Mouse (Mus musculus) heart, embryonic 14.5 days (tissue): ENCODE results near the gene Stkld1. TPM values are rescaled to one million over a fixed set of nuclear protein-coding genes. Genes with fewer than 3 reads are reported as not detected.
A peak's percentile ranks its signal among the peaks of the same experiment; 100 is the strongest.
"Not testable (repeated sequence)": the region's sequence is repeated elsewhere in the genome, so short reads cannot be mapped to it uniquely, and the experiment has no call there.

Experiments
- ATAC-seq: fragments of 200-750 bp; cut with Nextera tagmentation; 2 replicates; pipeline ENCODE4 v1.8.0; 2017; ENCODE audit warnings: low read depth, moderate TSS enrichment; ENCODE audit not compliant: insufficient number of reproducible peaks, insufficient read depth, low FRiP score
- H3K27ac ChIP-seq, 2 experiments: fragments of 200-500 bp in 1 of 2; fragments of 300-500 bp in 1 of 2; sonication (generic) in 1 of 2; replicated peaks in 1 of 2; 2 replicates each; pipeline ENCODE4 v1.5.1; 2012 to 2014; ENCODE audit warnings: low read depth in 2 of 2, low read length in 2 of 2, control low read depth in 1 of 2, mild to moderate bottlenecking in 1 of 2, mixed read lengths in 1 of 2; ENCODE audit not compliant: control insufficient read depth in 1 of 2, insufficient read depth in 1 of 2
- H3K27me3 ChIP-seq: fragments of 300-500 bp; sonication (generic); 2 replicates; pipeline ENCODE4 v1.6.1; 2014; ENCODE audit warnings: mild to moderate bottlenecking, low read length, control low read depth; ENCODE audit not compliant: control insufficient read depth, insufficient read depth
- H3K36me3 ChIP-seq: fragments of 300-500 bp; sonication (generic); 2 replicates; pipeline ENCODE4 v1.6.1; 2014; ENCODE audit warnings: mild to moderate bottlenecking, control low read depth, low read length, mixed read lengths; ENCODE audit not compliant: control insufficient read depth, insufficient read depth
- H3K4me1 ChIP-seq, 2 experiments: fragments of 200-500 bp in 1 of 2; fragments of 300-500 bp in 1 of 2; sonication (generic) in 1 of 2; 2 replicates each; pipeline ENCODE4 v1.6.1; 2012 to 2014; ENCODE audit warnings: low read length in 2 of 2, control low read depth in 1 of 2, mixed read lengths in 1 of 2; ENCODE audit not compliant: control insufficient read depth in 2 of 2, insufficient read depth in 2 of 2
- H3K4me2 ChIP-seq: fragments of 300-500 bp; sonication (generic); 2 replicates; pipeline ENCODE4 v1.6.1; 2014; ENCODE audit warnings: mild to moderate bottlenecking, low read length
- H3K4me3 ChIP-seq, 2 experiments: fragments of 200-500 bp in 1 of 2; fragments of 300-500 bp in 1 of 2; sonication (generic) in 1 of 2; 2 replicates each; pipeline ENCODE4 v1.5.1; 2012 to 2014; ENCODE audit warnings: low read length in 2 of 2, mild to moderate bottlenecking in 2 of 2, control low read depth in 1 of 2, low read depth in 1 of 2, moderate library complexity in 1 of 2; ENCODE audit not compliant: control insufficient read depth in 1 of 2, insufficient read depth in 1 of 2
- H3K9ac ChIP-seq: fragments of 300-500 bp; sonication (generic); 2 replicates; pipeline ENCODE4 v1.6.1; 2014; ENCODE audit warnings: mild to moderate bottlenecking, low read length
- H3K9me3 ChIP-seq: fragments of 300-500 bp; sonication (generic); 2 replicates; pipeline ENCODE4 v1.6.1; 2016; ENCODE audit warnings: low read length, control low read depth; ENCODE audit not compliant: control insufficient read depth
- WGBS: fragments of 180-500 bp; shearing (Covaris S2); extraction: QIAGEN DNeasy Blood & Tissue Kit; methylation state at CpG from one replicate; pipeline ENCODE4 v1.1.7; 2014; 5-methylcytosine and 5-hydroxymethylcytosine counted together
- polyA plus RNA-seq: library from polyadenylated mRNA; unstranded; fragments of >200 nt; fragmentation: Nextera tagmentation; extraction: Ambion mirVana; gene quantifications from 2 replicates; pipeline ENCODE4 v1.2.1, GENCODE M21; 2014

The Stkld1 gene
- polyA plus RNA-seq: not detected in 2 replicates

DNA sequence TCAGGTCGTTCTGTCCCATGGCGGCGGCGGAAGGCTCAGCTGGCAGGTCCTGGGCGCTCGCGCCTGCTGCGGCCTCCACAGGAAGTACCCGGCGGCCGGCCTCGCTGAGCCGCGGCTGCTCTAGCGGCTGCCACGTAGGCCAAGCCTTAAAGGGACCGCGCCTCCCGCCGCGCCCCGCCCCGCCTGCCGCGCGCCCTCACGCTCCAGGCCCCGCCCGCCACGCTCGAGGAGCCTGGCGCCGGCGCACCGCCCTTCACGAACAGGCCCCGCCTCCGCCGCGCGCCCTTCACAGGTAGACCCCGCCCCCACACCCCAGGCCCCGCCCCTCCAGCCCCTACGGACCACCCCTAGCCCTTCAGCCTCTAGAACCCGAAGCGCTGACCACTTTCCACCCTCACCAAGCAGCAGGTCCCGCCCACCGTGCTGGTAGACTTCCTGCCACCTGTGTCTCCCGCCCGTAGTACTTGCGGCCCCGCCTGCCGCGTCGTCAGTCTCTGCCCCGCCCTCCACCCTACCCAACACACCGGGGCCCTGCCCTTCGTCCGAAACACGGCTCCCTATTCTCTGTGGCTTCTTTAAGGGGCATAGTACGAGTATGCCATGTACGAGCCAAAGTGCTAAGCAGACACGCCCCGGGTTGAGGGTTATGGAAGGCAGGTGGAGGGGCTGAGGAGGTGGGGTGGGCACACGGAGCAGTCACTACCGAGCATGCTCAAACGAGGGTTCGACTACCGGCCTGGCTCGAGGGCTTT lies at the start of gene Stkld1, which contains the start of gene Surf4:
Gene Stkld1, plus strand, starts transcription at position 744 of the 752 bp plus-strand sequence.
Gene Surf4, minus strand, starts transcription at position 625 of the 752 bp plus-strand sequence.
- peak within 1 kb of the TSS; percentile 77 for H3K4me2 ChIP-seq
- H3K9ac ChIP-seq: peak within 1 kb of the TSS; percentile 99
- H3K27ac ChIP-seq: peak within 1 kb of the TSS; percentile 86 to 92
- peak; percentile 96 for ATAC-seq
- H3K27me3 ChIP-seq: no peaks in the 10 kb centered on the region
- 1% methylated on average over 40 of the region's 70 CpGs for WGBS
- peak within 1 kb of the TSS; percentile 71 to 92 for H3K4me3 ChIP-seq
- H3K9me3 ChIP-seq: no peaks in the 10 kb centered on the region
- H3K4me1 ChIP-seq: peaks cover 6 to 38% of the 10 kb centered on the region in 2 experiments
- H3K36me3 ChIP-seq: peaks cover 35% of the 10 kb centered on the region

GRCm38 (mm10) chr2:26885541-26885940 lies 48.3 kb upstream of the Stkld1 start:
- 85% methylated on average over 2 of the region's 2 CpGs for WGBS
- H3K36me3 ChIP-seq: peaks cover 27% of the 10 kb centered on the region
- not testable (repeated sequence) for H3K4me3 ChIP-seq, H3K9ac ChIP-seq, H3K27ac ChIP-seq, ATAC-seq, H3K4me1 ChIP-seq, H3K9me3 ChIP-seq, H3K27me3 ChIP-seq, H3K4me2 ChIP-seq

DNA sequence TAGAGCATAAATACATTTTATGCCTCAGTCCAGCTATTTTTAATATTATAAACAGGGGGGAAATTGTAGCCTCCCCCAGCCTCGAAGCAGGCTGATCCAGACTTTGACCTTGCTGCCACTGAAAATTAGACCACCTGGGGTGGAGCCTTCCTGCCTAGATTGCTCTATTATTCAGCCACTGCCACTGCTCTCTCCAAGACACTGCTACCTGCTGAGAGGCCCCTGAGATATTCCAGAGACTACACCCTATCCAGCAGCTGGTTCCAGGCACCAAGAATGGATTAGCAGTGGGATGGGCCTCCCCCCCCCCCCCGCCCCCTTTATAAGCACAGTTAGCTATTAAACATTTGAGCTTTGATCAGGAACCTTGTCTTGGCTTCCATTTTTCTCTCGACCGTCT lies 47.7 kb upstream of the Stkld1 start:
- not testable (repeated sequence) for H3K9me3 ChIP-seq, H3K4me3 ChIP-seq, H3K27me3 ChIP-seq, ATAC-seq, H3K9ac ChIP-seq, H3K27ac ChIP-seq, H3K4me2 ChIP-seq, H3K4me1 ChIP-seq
- peaks cover 33% of the 10 kb centered on the region for H3K36me3 ChIP-seq
- 88% methylated on average over 4 of the region's 4 CpGs for WGBS

- Histone ChIP-seq H3K9ac (no peak overlapping the region), H3K4me3 (no peak overlapping the region), H3K36me3 (peaks cover 85% of the 10 kb centered on the region), H3K27ac (no peak overlapping the region), H3K9me3 (no peaks in the 10 kb centered on the region), H3K27me3 (no peaks in the 10 kb centered on the region), H3K4me1 (no peaks in the 10 kb centered on the region), H3K4me2 (no peak overlapping the region)
- 88% methylated on average over 4 of the region's 4 CpGs for WGBS
- ATAC-seq: no peak
Measured at GRCm38 (mm10) chr2:26895898-26896297, 37.9 kb upstream of the Stkld1 start.

DNA sequence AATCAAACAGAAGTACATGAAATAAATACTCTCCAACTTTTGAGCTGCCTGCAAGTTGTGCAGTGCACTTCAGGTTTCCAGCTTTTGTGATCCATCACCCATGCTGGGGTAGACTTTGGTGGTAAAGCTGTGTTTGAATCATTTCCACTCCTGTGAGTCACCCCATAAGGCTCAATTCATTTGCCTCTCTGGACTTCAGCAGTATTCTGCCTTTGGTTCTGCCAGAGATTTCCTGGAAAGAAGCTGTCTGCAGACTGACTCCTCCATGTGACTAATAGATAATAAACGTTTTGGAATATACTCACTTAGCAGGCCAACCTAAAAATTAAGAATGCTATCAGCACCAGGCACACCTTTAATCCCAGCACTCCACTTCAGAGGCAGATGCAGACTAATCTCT lies 33.1 kb upstream of the Stkld1 start:
- no peak for ATAC-seq
- H3K36me3 ChIP-seq: peaks cover 58% of the 10 kb centered on the region
- peaks cover 6 to 19% of the 10 kb centered on the region in 2 experiments for H3K4me1 ChIP-seq
- no peak overlapping the region for H3K4me2 ChIP-seq
- no peak overlapping the region for H3K4me3 ChIP-seq
- H3K9ac ChIP-seq: no peak overlapping the region
- no peaks in the 10 kb centered on the region for H3K27me3 ChIP-seq
- 67% methylated on average over 1 of the region's 1 CpGs for WGBS
- no peak overlapping the region for H3K27ac ChIP-seq
- H3K9me3 ChIP-seq: no peaks in the 10 kb centered on the region

- Histone ChIP-seq H3K9ac (peak overlapping the region; percentile 90), H3K4me1 (peaks cover 6 to 19% of the 10 kb centered on the region in 2 experiments), H3K27me3 (no peaks in the 10 kb centered on the region), H3K4me3 (peak overlapping the region; percentile 67 to 90), H3K27ac (peak overlapping the region in 1 of 2 experiments; percentile 88; a peak in 2 of 4 replicates), H3K9me3 (no peaks in the 10 kb centered on the region), H3K36me3 (peaks cover 58% of the 10 kb centered on the region), H3K4me2 (peak overlapping the region; percentile 86)
- ATAC-seq: no peak
- WGBS: 8% methylated on average over 7 of the region's 7 CpGs
Measured at GRCm38 (mm10) chr2:26901834-26902400, 31.9 kb upstream of the Stkld1 start.

DNA sequence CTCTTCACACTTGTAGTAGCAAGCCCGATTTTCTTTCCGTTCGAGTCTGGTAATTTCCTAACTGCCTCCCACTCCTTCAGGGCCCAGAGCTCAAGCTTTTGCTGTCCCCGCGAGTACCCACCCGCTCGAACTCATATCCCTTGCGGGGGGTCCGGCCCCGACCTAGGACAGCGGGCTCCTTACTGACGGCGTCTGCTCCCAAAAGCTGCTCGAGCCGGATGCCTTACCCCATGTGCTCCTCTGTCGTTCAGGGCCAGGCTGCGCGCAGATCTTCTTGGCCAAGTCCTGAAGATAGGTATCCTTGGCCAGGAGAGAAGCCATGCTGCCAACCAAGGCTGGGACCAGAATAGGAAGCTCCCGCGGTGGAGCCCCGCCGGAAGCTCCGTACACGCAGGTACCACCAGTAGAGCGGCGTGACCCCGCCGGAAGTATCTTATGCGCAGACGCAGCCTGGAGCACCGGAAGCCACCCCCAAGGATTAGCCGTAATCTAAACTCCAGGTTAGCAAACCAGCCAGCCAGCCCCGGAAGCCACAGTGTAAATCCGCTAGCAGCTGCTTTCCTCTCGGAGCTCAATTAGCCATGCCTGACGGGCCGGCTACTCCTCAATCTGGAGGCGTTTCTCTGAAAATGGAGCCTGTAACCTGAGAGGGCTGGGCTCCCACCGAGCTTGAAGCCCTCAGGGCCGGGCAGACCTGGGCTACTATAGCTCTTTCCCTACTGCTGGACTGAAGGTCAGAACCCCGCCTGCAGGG lies 31.2 kb upstream of the Stkld1 start, which contains the start of gene Surf6:
Gene Surf6, minus strand, starts transcription at position 413 of the 754 bp plus-strand sequence.
- H3K4me2 ChIP-seq: peak within 1 kb of the TSS; percentile 86
- under 1% methylated on average over 41 of the region's 41 CpGs for WGBS
- peak within 1 kb of the TSS; percentile 67 to 90 for H3K4me3 ChIP-seq
- ATAC-seq: peak; percentile 86
- H3K36me3 ChIP-seq: peaks cover 58% of the 10 kb centered on the region
- no peaks in the 10 kb centered on the region for H3K9me3 ChIP-seq
- H3K27ac ChIP-seq: peak within 1 kb of the TSS; percentile 77 to 88
- H3K27me3 ChIP-seq: no peaks in the 10 kb centered on the region
- H3K9ac ChIP-seq: peak within 1 kb of the TSS; percentile 90
- peaks cover 6 to 19% of the 10 kb centered on the region in 2 experiments for H3K4me1 ChIP-seq
